Mouse (Mus musculus) megakaryocyte progenitor cell, adult 5-6 weeks (primary cell): ENCODE data around the gene Syde1. TPM values are rescaled to one million over a fixed set of nuclear protein-coding genes. Genes with fewer than 3 reads are reported as not detected.
"Not testable (repeated sequence)": the region's sequence is repeated elsewhere in the genome, so short reads cannot be mapped to it uniquely, and the experiment has no call there.

Experiments used
- ATAC-seq: replicated peaks from 2 replicates; pipeline ENCODE4 v1.8.0; 2016; ENCODE audit warnings: mild to moderate bottlenecking, moderate TSS enrichment, inconsistent platforms; ENCODE audit not compliant: poor library complexity
- total RNA-seq, 2 experiments: library from RNA; stranded (forward) in 1 of 2; stranded (reverse) in 1 of 2; fragments of 157-497, 149-512 nt in 1 of 2; fragments of 200-1000 nt in 1 of 2; gene quantifications; 2 replicates each; pipeline versions ENCODE4 v1.2.3 to v1.2.4; 2015 to 2017

Syde1 gene
- total RNA-seq (2015) (0.73 and 1.3 TPM in 2 replicates), total RNA-seq (2017) (0.54 and 0.78 TPM in 2 replicates)

- peak; percentile 57 for ATAC-seq
Measured at GRCm38 (mm10) chr10:78591406-78592328, at the start of gene Syde1. Gene Syde1, minus strand, starts transcription at chr10:78591964.

- ATAC-seq = peak; percentile 92
Measured at GRCm38 (mm10) chr10:78632311-78632710, 40.5 kb upstream of the Syde1 start.

- ATAC-seq = no peak
Measured at GRCm38 (mm10) chr10:78630194-78630593, 38.4 kb upstream of the Syde1 start.

GRCm38 (mm10) chr10:78623143-78623542 lies 31.4 kb upstream of the Syde1 start:
- not testable (repeated sequence) for ATAC-seq

GRCm38 (mm10) chr10:78617974-78618373 lies 26.2 kb upstream of the Syde1 start, which contains the start of gene Olfr1357:
Gene Olfr1357, minus strand, starts transcription at chr10:78618074.
- ATAC-seq = no peak

GRCm38 (mm10) chr10:78607602-78608001 lies 15.8 kb upstream of the Syde1 start:
- no peak for ATAC-seq

GRCm38 (mm10) chr10:78605080-78605479 lies 13.3 kb upstream of the Syde1 start:
- ATAC-seq = peak; percentile 82

- ATAC-seq = peak; percentile 39; the same call in 1 of the 2 replicates
Measured at GRCm38 (mm10) chr10:78599865-78600264, 8.1 kb upstream of the Syde1 start.

GRCm38 (mm10) chr10:78594566-78594965 lies 2.8 kb upstream of the Syde1 start:
- ATAC-seq = no peak

- no peak for ATAC-seq
Measured at GRCm38 (mm10) chr10:78594157-78594556, 2.4 kb upstream of the Syde1 start.

- ATAC-seq = no peak
Measured at GRCm38 (mm10) chr10:78593736-78594135, 2.0 kb upstream of the Syde1 start.

- no peak for ATAC-seq
Measured at GRCm38 (mm10) chr10:78592856-78593379, 1.2 kb upstream of the Syde1 start.

GRCm38 (mm10) chr10:78590744-78591143 lies 1.0 kb downstream of the Syde1 start:
- ATAC-seq = peak; percentile 33

- ATAC-seq = no peak
Measured at GRCm38 (mm10) chr10:78589901-78590300, 1.9 kb downstream of the Syde1 start.

- no peak for ATAC-seq
Measured at GRCm38 (mm10) chr10:78589291-78589690, 2.5 kb downstream of the Syde1 start.

GRCm38 (mm10) chr10:78586026-78586425 lies 5.7 kb downstream of the Syde1 start:
- no peak for ATAC-seq

- ATAC-seq = no peak
Measured at GRCm38 (mm10) chr10:78585606-78586005, 6.2 kb downstream of the Syde1 start.

- no peak for ATAC-seq
Measured at GRCm38 (mm10) chr10:78584996-78585395, 6.8 kb downstream of the Syde1 start.

- no peak for ATAC-seq
Measured at GRCm38 (mm10) chr10:78583939-78584338, 7.8 kb downstream of the Syde1 start.

- ATAC-seq = no peak
Measured at GRCm38 (mm10) chr10:78583347-78583746, 8.4 kb downstream of the Syde1 start.

- ATAC-seq = no peak
Measured at GRCm38 (mm10) chr10:78581121-78581520, 10.6 kb downstream of the Syde1 start.

GRCm38 (mm10) chr10:78578204-78578603 lies 13.6 kb downstream of the Syde1 start:
- ATAC-seq = no peak
